Mouse (Mus musculus): Measurements from ENCODE around the gene Mtmr12. TPM values are rescaled to one million over a fixed set of nuclear protein-coding genes. Genes with fewer than 3 reads are reported as not detected.

The Mtmr12 gene
- 20.0 TPM for polyA plus RNA-seq (2014; fragmentation: Illumina TruSeq; extraction: RNeasy Lipid Tissue Mini Kit (QIAGEN cat#74804); ENCODE audit: low read depth, low replicate concordance)

GRCm38 (mm10) chr15:12204319-12205159 lies at the start of gene Mtmr12:
Mtmr12 (plus strand) TSS chr15:12205028.

GRCm38 (mm10) chr15:12321091-12321787 lies 116.4 kb downstream of the Mtmr12 start, which contains the start of gene Golph3:
Golph3 (plus strand) TSS chr15:12321450.

GRCm38 (mm10) chr15:12321788-12322621 lies 117.2 kb downstream of the Mtmr12 start, which contains the start of gene 1810049J17Rik:
1810049J17Rik (minus strand) TSS chr15:12321899.

Other genes with a start within 250 kb of the Mtmr12 start
- 357 TPM for gene Sub1, start 208.0 kb upstream of the Mtmr12 start, polyA plus RNA-seq (2014; fragmentation: Illumina TruSeq; extraction: RNeasy Lipid Tissue Mini Kit (QIAGEN cat#74804); ENCODE audit: low read depth, low replicate concordance)
- gene Zfr, start 87.2 kb upstream of the Mtmr12 start, polyA plus RNA-seq (2014; fragmentation: Illumina TruSeq; extraction: RNeasy Lipid Tissue Mini Kit (QIAGEN cat#74804); ENCODE audit: low read depth, low replicate concordance) = 209 TPM
- gene Golph3, start 116.4 kb downstream of the Mtmr12 start, polyA plus RNA-seq (2014; fragmentation: Illumina TruSeq; extraction: RNeasy Lipid Tissue Mini Kit (QIAGEN cat#74804); ENCODE audit: low read depth, low replicate concordance) = 462 TPM
- not detected for gene 1810049J17Rik, start 116.9 kb downstream of the Mtmr12 start, polyA plus RNA-seq (2014; fragmentation: Illumina TruSeq; extraction: RNeasy Lipid Tissue Mini Kit (QIAGEN cat#74804); ENCODE audit: low read depth, low replicate concordance)